Mouse (Mus musculus): ENCODE results near the gene Katnb1. TPM values are rescaled to one million over a fixed set of nuclear protein-coding genes. Genes with fewer than 3 reads are reported as not detected.

Gene Katnb1
- total RNA-seq, 2 experiments from 2014 or later = 20.2 to 20.9 TPM

DNA sequence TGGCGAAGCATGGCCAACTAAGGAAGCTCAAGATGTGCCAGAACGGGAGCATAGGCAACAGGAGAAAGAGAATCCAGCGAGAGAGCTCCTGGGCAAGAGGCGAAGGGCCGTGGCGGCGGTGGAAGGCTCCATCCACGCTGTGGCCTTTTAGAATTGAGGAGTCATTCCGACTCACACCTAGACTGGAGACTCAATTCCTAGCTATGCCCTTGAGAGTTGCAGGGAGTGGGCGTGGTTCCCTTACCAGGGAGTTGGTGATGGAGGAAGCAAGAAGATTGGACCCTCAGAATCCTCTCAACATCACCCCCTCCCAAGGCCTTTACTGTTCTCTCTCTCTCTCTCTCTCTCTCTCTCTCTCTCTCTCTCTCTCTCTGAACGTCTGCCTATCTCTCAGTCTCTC, 664 bp downstream of the Katnb1 start:
- DNase-seq (ENCODE audit: low spot score in 2 of 2) = no peak

DNA sequence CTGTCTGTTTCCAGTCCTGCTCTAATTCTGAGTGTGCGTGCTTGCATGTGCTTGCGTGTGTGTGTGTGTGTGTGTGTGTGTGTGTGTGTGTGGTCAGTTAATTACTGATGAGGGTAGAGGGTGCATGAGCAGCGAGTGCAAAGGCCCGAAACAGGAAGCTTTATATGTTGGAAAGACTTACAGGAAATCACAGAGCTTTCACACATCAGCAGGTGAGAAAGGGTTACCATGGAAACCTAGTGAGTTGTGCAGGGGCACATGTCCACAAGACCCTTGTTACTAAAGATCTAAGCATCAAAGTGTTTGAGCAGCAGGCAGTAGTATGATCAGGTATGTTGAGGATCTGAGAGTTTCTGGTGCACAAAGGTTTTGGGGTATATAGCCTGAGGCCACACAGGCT, 3.3 kb downstream of the Katnb1 start:
- DNase-seq (ENCODE audit: low spot score in 2 of 2) = no peak

GRCm38 (mm10) chr8:95084744-95085431, 3.9 kb downstream of the Katnb1 start:
- DNase-seq (ENCODE audit: low spot score in 2 of 2) = no peak

GRCm38 (mm10) chr8:95085432-95086141, 4.6 kb downstream of the Katnb1 start:
- no peak for DNase-seq (ENCODE audit: low spot score in 2 of 2)

DNA sequence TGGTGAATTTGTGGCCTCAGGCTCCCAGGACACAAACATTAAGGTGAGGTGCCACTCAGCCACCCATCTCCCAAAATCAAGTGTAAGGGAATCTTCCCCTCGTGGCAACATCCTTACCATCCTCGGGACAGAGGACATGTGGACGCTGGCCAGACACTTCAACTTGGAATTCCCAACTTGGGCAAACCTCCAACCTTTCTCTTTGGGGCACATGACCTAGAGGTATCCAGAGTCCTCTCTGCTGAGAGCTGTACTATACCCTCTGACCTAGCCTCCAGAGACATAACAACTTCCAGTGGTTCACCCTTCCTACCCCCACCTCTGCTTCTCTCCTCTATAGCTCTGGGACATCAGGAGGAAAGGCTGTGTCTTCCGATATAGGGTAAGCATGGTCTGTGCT, 12.6 kb downstream of the Katnb1 start:
- DNase-seq (ENCODE audit: low spot score in 2 of 2) = no peak

DNA sequence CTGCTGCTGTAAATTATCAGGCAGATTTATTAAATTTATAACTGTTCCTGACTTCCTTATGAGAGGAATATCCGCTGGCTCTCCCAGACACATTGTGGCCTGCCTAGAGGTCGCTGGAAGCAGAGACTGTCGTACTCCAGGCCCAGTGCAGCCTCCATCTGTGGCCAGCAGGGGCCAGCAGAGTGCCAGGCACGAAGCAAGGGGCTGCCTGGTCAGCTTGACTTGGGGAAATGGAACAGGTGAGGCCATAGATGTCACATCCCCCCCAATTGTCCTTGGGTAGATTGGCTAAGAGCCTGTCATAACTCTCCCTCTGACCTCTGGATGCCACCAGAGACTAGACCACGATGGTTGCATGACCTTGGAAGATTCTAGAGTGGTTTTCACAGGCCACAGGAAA, 18.0 kb downstream of the Katnb1 start:
- DNase-seq (ENCODE audit: low spot score in 2 of 2) = peak; percentile 57 to 62

GRCm38 (mm10) chr8:95101972-95102371, 21.0 kb downstream of the Katnb1 start:
- DNase-seq (ENCODE audit: low spot score in 2 of 2) = no peak

DNA sequence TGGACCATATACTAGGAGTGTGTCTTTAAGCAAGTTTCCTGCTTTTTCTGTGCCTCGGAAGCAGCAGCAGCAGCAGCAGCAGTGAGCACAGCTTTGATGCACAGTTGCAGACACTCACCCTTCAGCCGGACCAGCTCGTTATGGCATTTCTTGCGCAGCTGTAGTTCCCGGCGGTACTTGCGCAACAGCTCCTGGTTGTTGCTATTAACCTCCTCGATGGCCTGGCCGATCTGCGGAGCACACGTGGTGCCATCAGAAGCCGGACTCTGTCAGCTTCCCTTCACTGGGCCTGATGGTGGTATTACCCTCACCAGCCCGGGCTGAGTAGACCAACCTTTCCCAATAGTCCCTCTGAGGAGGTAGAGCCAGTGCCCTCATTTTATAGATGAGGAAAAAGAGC, 26.3 kb downstream of the Katnb1 start:
- no peak for DNase-seq (ENCODE audit: low spot score in 2 of 2)

GRCm38 (mm10) chr8:95112594-95112993, 31.6 kb downstream of the Katnb1 start:
- no peak for DNase-seq (ENCODE audit: low spot score in 2 of 2)

DNA sequence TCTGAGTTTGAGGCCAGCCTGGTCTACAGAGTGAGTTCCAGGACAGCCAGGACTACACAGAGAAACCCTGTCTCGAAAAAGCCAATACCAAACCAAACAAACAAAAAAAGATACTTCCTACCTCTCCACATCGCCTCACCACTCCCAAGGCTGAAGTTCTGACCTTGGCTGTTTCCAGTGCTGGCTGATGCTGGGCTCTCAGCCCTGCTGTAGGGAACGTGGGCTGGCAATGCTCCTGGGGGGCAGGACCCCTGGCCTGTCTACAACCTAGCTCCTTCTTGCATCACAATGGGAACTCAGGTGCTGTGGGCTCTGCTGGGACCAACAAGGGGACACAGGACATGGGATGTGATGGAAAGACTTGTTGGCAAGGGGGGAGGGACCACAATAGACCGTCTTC, 32.1 kb downstream of the Katnb1 start:
- no peak for DNase-seq (ENCODE audit: low spot score in 2 of 2)

DNA sequence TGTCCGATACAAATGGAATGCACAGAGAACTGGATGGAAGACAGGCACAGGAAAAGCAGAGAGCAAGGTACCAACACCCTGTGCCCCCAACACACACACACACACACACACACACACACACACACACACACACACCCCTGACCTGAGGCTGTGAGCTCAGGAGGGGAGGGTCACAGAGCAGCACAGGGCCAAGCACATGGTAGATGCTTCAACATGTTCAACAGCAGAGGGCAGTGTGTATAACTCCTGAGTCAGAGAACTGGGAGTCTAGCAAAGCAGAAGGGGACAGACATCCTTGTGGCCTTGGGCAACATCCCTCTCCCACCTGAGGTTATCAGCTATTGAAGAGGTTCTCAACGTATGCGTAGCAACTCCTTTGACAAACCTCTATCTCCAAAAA, 32.8 kb downstream of the Katnb1 start:
- DNase-seq (ENCODE audit: low spot score in 2 of 2) = no peak

GRCm38 (mm10) chr8:95123455-95123854, 42.5 kb downstream of the Katnb1 start:
- DNase-seq (ENCODE audit: low spot score in 2 of 2) = no peak

- DNase-seq (ENCODE audit: low spot score in 2 of 2) = no peak
Observed at GRCm38 (mm10) chr8:95126497-95126896, 45.5 kb downstream of the Katnb1 start.

GRCm38 (mm10) chr8:95127658-95128057, 46.7 kb downstream of the Katnb1 start:
- no peak for DNase-seq (ENCODE audit: low spot score in 2 of 2)

DNA sequence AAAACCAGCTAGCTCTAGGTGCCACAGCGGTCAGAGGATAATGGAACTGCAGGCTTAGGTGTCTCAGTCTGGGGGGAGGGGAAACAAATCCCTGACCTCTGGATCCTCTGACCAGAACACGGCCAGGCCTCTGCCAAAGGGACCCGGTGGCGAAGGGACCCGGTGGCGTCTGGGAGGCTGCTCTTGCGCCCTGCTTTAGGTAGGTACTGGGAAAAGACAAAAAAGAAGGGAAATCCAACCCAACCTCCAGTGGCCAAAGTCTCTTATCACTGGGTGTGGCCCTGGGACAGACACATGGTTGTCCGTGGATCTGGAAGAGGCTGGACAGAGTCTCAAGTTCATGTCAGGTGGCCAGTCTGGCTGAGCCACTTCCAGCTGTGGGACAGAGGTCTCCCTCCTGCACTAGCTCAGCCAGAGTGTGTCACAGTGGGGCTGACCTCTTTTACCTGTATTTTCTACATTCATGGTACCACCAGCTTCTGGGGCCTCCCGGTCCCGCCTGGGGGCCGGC, 47.8 kb downstream of the Katnb1 start:
- DNase-seq (ENCODE audit: low spot score in 2 of 2) = no peak

GRCm38 (mm10) chr8:95130966-95131537, 50.1 kb downstream of the Katnb1 start:
- no peak for DNase-seq (ENCODE audit: low spot score in 2 of 2)

- DNase-seq (ENCODE audit: low spot score in 2 of 2) = no peak
Observed at GRCm38 (mm10) chr8:95131983-95132382, 51.0 kb downstream of the Katnb1 start.

DNA sequence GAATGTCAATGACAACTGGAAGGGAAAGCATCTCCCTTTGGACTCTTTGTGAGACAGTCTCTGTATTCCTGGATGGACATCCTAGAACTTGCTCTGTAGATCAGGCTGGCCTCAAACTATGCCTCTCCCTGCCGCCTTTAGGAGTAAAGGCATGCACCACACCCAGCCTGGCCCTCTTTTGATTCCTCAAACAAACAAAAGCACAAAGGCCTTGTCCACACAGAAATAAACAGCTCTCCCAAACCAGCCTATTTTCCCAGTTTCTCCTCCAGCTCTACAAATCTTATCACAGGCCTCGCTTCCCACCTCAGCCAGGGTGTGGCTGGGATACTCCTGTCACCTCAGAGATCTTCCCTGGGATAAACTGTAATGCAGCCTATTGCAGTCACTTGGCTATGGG, 53.2 kb downstream of the Katnb1 start:
- no peak for DNase-seq (ENCODE audit: low spot score in 2 of 2)

DNA sequence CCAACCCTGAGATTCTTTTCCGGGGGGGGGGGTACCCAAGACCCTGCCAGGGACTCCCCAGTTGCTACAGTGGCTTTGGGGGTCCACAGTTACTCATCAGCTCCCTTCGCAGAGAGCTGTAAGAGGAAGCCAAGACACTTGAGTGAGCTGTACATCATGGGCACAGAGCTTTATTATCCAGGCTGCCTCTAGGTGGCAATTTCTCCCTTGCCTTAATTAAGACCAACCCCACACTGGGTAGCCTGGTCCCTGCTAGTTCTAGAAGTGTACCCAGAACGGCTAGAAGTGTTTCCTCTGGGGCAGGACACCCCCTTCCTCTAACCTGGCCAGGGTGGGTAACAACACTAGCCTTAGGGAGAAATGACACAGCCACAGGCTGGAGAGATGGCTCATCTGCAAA, 54.3 kb downstream of the Katnb1 start:
- no peak for DNase-seq (ENCODE audit: low spot score in 2 of 2)

- DNase-seq (ENCODE audit: low spot score in 2 of 2) = no peak
Observed at GRCm38 (mm10) chr8:95136218-95136617, 55.2 kb downstream of the Katnb1 start.

GRCm38 (mm10) chr8:95137201-95137600, 56.2 kb downstream of the Katnb1 start:
- no peak for DNase-seq (ENCODE audit: low spot score in 2 of 2)

GRCm38 (mm10) chr8:95137641-95138098, 56.7 kb downstream of the Katnb1 start:
- no peak for DNase-seq (ENCODE audit: low spot score in 2 of 2)
